Comparison of ENCODE assay signal across 8 mouse cellular contexts in genomic region chr8:70527111-70527511, GRCm38 (mm10). TPM values are rescaled to one million over a fixed set of nuclear protein-coding genes. Genes with fewer than 3 reads are reported as not detected.
DNase-seq lines count a peak whose midpoint lies in the region; ATAC-seq lines count a peak whose summit lies in the region.

No protein-coding gene starts in this region.

- H3K9me3 ChIP-seq in neural tube, embryonic 11.5 days (ENCODE audit: control insufficient read depth, low read length): no peaks in the 10 kb centered on the region
- H3K9me3 ChIP-seq in forebrain, embryonic 10.5 days: no peaks in the 10 kb centered on the region
- no peaks in the 10 kb centered on the region for H3K9me3 ChIP-seq in limb, embryonic 15.5 days
- no peaks in the 10 kb centered on the region for H3K9me3 ChIP-seq in stomach, embryonic 14.5 days (ENCODE audit: control insufficient read depth, low read depth, low read length)

- H3K4me2 ChIP-seq in neural tube, embryonic 11.5 days (ENCODE audit: low read depth): peak overlapping the region; percentile 59
- peak overlapping the region; percentile 66 for H3K4me2 ChIP-seq in limb, embryonic 15.5 days
- H3K4me2 ChIP-seq in stomach, embryonic 14.5 days (replicated peaks; ENCODE audit: low read depth, low read length): peak overlapping the region; percentile 80

- no peaks in the 10 kb centered on the region for H3K27me3 ChIP-seq in neural tube, embryonic 11.5 days (ENCODE audit: control insufficient read depth, insufficient read depth, low read length)
- no peaks in the 10 kb centered on the region for H3K27me3 ChIP-seq in forebrain, embryonic 10.5 days (ENCODE audit: poor library complexity, severe bottlenecking)
- no peaks in the 10 kb centered on the region for H3K27me3 ChIP-seq in limb, embryonic 15.5 days
- no peaks in the 10 kb centered on the region for H3K27me3 ChIP-seq in stomach, embryonic 14.5 days (ENCODE audit: control insufficient read depth, insufficient read depth, low read length)

- peak overlapping the region; percentile 93 for H3K4me3 ChIP-seq in neural tube, embryonic 11.5 days (ENCODE audit: low read depth, low read length)
- peak overlapping the region; percentile 86 for H3K4me3 ChIP-seq in forebrain, embryonic 10.5 days
- peak overlapping the region; percentile 83 for H3K4me3 ChIP-seq in limb, embryonic 15.5 days
- peak overlapping the region; percentile 81 for H3K4me3 ChIP-seq in stomach, embryonic 14.5 days (ENCODE audit: low read depth, low read length)

- H3K4me1 ChIP-seq in neural tube, embryonic 11.5 days (ENCODE audit: control insufficient read depth, insufficient read depth, low read length): peaks cover 15% of the 10 kb centered on the region
- peaks cover 44% of the 10 kb centered on the region for H3K4me1 ChIP-seq in forebrain, embryonic 10.5 days
- peaks cover 34% of the 10 kb centered on the region for H3K4me1 ChIP-seq in limb, embryonic 15.5 days
- peaks cover 16% of the 10 kb centered on the region for H3K4me1 ChIP-seq in stomach, embryonic 14.5 days (ENCODE audit: control insufficient read depth, insufficient read depth, low read length)

- no peak for DNase-seq in neural tube, embryonic 11.5 days (ENCODE audit: low spot score)
- DNase-seq in neural tube, embryonic 10.5 days (ENCODE audit: extremely low spot score, low spot score): no peak
- no peak for DNase-seq in forebrain, embryonic 10.5 days (ENCODE audit: extremely low spot score, low spot score)
- no peak for DNase-seq in frontal cortex, postnatal 36 days (ENCODE audit: low spot score in 2 of 2)
- DNase-seq in left cerebral cortex, adult 18-20 months (ENCODE audit: low spot score in 2 of 2): no peak

- WGBS in neural tube, embryonic 11.5 days: 2% methylated on average over 8 of the region's 8 CpGs
- WGBS in forebrain, embryonic 10.5 days: 4% methylated on average over 8 of the region's 8 CpGs
- 1% methylated on average over 8 of the region's 8 CpGs for WGBS in limb, embryonic 15.5 days
- WGBS in stomach, embryonic 14.5 days: 2% methylated on average over 8 of the region's 8 CpGs

- H3K27ac ChIP-seq in neural tube, embryonic 11.5 days (ENCODE audit: low read depth, low read length): peak overlapping the region; percentile 53; the same call in 1 of the 2 replicates
- peak overlapping the region; percentile 99 for H3K27ac ChIP-seq in forebrain, embryonic 10.5 days
- peak overlapping the region; percentile 90 for H3K27ac ChIP-seq in limb, embryonic 15.5 days
- peak overlapping the region; percentile 89; the same call in 1 of the 2 replicates for H3K27ac ChIP-seq in stomach, embryonic 14.5 days (ENCODE audit: low read length)

- ATAC-seq in neural tube, embryonic 11.5 days (ENCODE audit: insufficient read depth, low FRiP score, low TSS enrichment): no peak
- ATAC-seq in limb, embryonic 15.5 days (ENCODE audit: insufficient number of reproducible peaks, low FRiP score, low TSS enrichment, low read depth): no peak
- no peak for ATAC-seq in stomach, embryonic 14.5 days (ENCODE audit: insufficient number of reproducible peaks, insufficient read depth, low FRiP score, low read depth)
- ATAC-seq in granulocyte monocyte progenitor cell, adult 5-6 weeks (replicated peaks; ENCODE audit: poor library complexity, severe bottlenecking): no peak

- peak overlapping the region; percentile 95 for H3K9ac ChIP-seq in neural tube, embryonic 11.5 days (ENCODE audit: low read length)
- H3K9ac ChIP-seq in limb, embryonic 15.5 days: peak overlapping the region; percentile 45
- peak overlapping the region; percentile 91 for H3K9ac ChIP-seq in stomach, embryonic 14.5 days (replicated peaks; ENCODE audit: low read depth, low read length)

- H3K36me3 ChIP-seq in neural tube, embryonic 11.5 days (ENCODE audit: control insufficient read depth, insufficient read depth, low read length): peaks cover 4% of the 10 kb centered on the region
- H3K36me3 ChIP-seq in forebrain, embryonic 10.5 days (replicated peaks): peaks cover 29% of the 10 kb centered on the region
- peaks cover 29% of the 10 kb centered on the region for H3K36me3 ChIP-seq in limb, embryonic 15.5 days
- H3K36me3 ChIP-seq in stomach, embryonic 14.5 days (ENCODE audit: control insufficient read depth, insufficient read depth, low read length): peaks cover 22% of the 10 kb centered on the region

RNA-seq across cellular contexts. Expression of gene Fkbp8, which starts 0.4 kb away (rescaled TPM):
- polyA plus RNA-seq in neural tube, embryonic 11.5 days (2014; fragmentation: Nextera tagmentation; extraction: Ambion mirVana): 243 and 252 TPM in 2 replicates
- 295 and 303 TPM in 2 replicates for polyA plus RNA-seq in forebrain, embryonic 10.5 days (2016; fragmentation: Nextera tagmentation; extraction: Ambion mirVana)
- polyA plus RNA-seq in limb, embryonic 15.5 days (2015; fragmentation: Nextera tagmentation; extraction: Ambion mirVana): 274 and 278 TPM in 2 replicates
- polyA plus RNA-seq in stomach, embryonic 14.5 days (2014; fragmentation: Nextera tagmentation; extraction: Ambion mirVana): 258 and 281 TPM in 2 replicates
- 113 and 149 TPM in 2 replicates for total RNA-seq in granulocyte monocyte progenitor cell, adult 5-6 weeks (2014; fragmentation: Nextera tagmentation)
- total RNA-seq in granulocyte monocyte progenitor cell, adult 5-6 weeks (2017): 107 and 118 TPM in 2 replicates
- total RNA-seq in left cerebral cortex, adult 18-20 months (2021): 100 to 1,000 TPM; 407 to 421 TPM

RNA-seq across cellular contexts. Expression of gene Kxd1, which starts 0.6 kb away (rescaled TPM):
- 49.8 and 53.8 TPM in 2 replicates for polyA plus RNA-seq in neural tube, embryonic 11.5 days (2014; fragmentation: Nextera tagmentation; extraction: Ambion mirVana)
- 52.6 and 57.2 TPM in 2 replicates for polyA plus RNA-seq in forebrain, embryonic 10.5 days (2016; fragmentation: Nextera tagmentation; extraction: Ambion mirVana)
- polyA plus RNA-seq in limb, embryonic 15.5 days (2015; fragmentation: Nextera tagmentation; extraction: Ambion mirVana): 53.8 and 55.1 TPM in 2 replicates
- polyA plus RNA-seq in stomach, embryonic 14.5 days (2014; fragmentation: Nextera tagmentation; extraction: Ambion mirVana): 58.9 and 72.3 TPM in 2 replicates
- total RNA-seq in granulocyte monocyte progenitor cell, adult 5-6 weeks (2014; fragmentation: Nextera tagmentation): 83.7 and 84.5 TPM in 2 replicates
- 68.7 and 74.4 TPM in 2 replicates for total RNA-seq in granulocyte monocyte progenitor cell, adult 5-6 weeks (2017)
- total RNA-seq in left cerebral cortex, adult 18-20 months (2021): 10 to 100 TPM; 44.8 to 46.4 TPM

RNA-seq across cellular contexts. Expression of gene Ell, which starts 12.1 kb away (rescaled TPM):
- 18.8 and 22.2 TPM in 2 replicates for polyA plus RNA-seq in neural tube, embryonic 11.5 days (2014; fragmentation: Nextera tagmentation; extraction: Ambion mirVana)
- 20.8 and 22.7 TPM in 2 replicates for polyA plus RNA-seq in forebrain, embryonic 10.5 days (2016; fragmentation: Nextera tagmentation; extraction: Ambion mirVana)
- polyA plus RNA-seq in limb, embryonic 15.5 days (2015; fragmentation: Nextera tagmentation; extraction: Ambion mirVana): 20.4 and 21.1 TPM in 2 replicates
- polyA plus RNA-seq in stomach, embryonic 14.5 days (2014; fragmentation: Nextera tagmentation; extraction: Ambion mirVana): 17.1 and 17.9 TPM in 2 replicates
- 11.7 and 13.6 TPM in 2 replicates for total RNA-seq in granulocyte monocyte progenitor cell, adult 5-6 weeks (2014; fragmentation: Nextera tagmentation)
- 5.5 and 5.7 TPM in 2 replicates for total RNA-seq in granulocyte monocyte progenitor cell, adult 5-6 weeks (2017)
- total RNA-seq in left cerebral cortex, adult 18-20 months (2021): 10 to 100 TPM; 19.0 to 21.6 TPM

RNA-seq across cellular contexts. Expression of gene Uba52, which starts 16.5 kb away (rescaled TPM):
- 809 and 814 TPM in 2 replicates for polyA plus RNA-seq in neural tube, embryonic 11.5 days (2014; fragmentation: Nextera tagmentation; extraction: Ambion mirVana)
- 879 and 899 TPM in 2 replicates for polyA plus RNA-seq in forebrain, embryonic 10.5 days (2016; fragmentation: Nextera tagmentation; extraction: Ambion mirVana)
- polyA plus RNA-seq in limb, embryonic 15.5 days (2015; fragmentation: Nextera tagmentation; extraction: Ambion mirVana): 859 and 940 TPM in 2 replicates
- polyA plus RNA-seq in stomach, embryonic 14.5 days (2014; fragmentation: Nextera tagmentation; extraction: Ambion mirVana): 1,056 and 1,119 TPM in 2 replicates
- total RNA-seq in granulocyte monocyte progenitor cell, adult 5-6 weeks (2014; fragmentation: Nextera tagmentation): 2,675 and 2,799 TPM in 2 replicates
- 3,231 and 3,572 TPM in 2 replicates for total RNA-seq in granulocyte monocyte progenitor cell, adult 5-6 weeks (2017)
- total RNA-seq in left cerebral cortex, adult 18-20 months (2021): 100 to 1,000 TPM; 924 to 953 TPM

RNA-seq across cellular contexts. Expression of gene Rex1bd, which starts 20.6 kb away (rescaled TPM):
- 118 and 132 TPM in 2 replicates for polyA plus RNA-seq in neural tube, embryonic 11.5 days (2014; fragmentation: Nextera tagmentation; extraction: Ambion mirVana)
- polyA plus RNA-seq in forebrain, embryonic 10.5 days (2016; fragmentation: Nextera tagmentation; extraction: Ambion mirVana): 126 and 136 TPM in 2 replicates
- 136 and 149 TPM in 2 replicates for polyA plus RNA-seq in limb, embryonic 15.5 days (2015; fragmentation: Nextera tagmentation; extraction: Ambion mirVana)
- polyA plus RNA-seq in stomach, embryonic 14.5 days (2014; fragmentation: Nextera tagmentation; extraction: Ambion mirVana): 132 and 149 TPM in 2 replicates
- 21.7 and 30.2 TPM in 2 replicates for total RNA-seq in granulocyte monocyte progenitor cell, adult 5-6 weeks (2014; fragmentation: Nextera tagmentation)
- total RNA-seq in granulocyte monocyte progenitor cell, adult 5-6 weeks (2017): 33.4 and 64.9 TPM in 2 replicates
- 100 to 1,000 TPM; 118 to 122 TPM for total RNA-seq in left cerebral cortex, adult 18-20 months (2021)

Comparison
In these comparisons a context has a peak if more than half of its experiments do, and no peak if none do; other contexts are left out.
1. H3K9ac ChIP-seq: peak in every context shown above with its lines; median percentile 95 in neural tube, embryonic 11.5 days; 91 in stomach, embryonic 14.5 days; 45 in limb, embryonic 15.5 days.